Mouse (Mus musculus) limb, embryonic 11.5 days (tissue): ENCODE results near the gene Usp20. TPM values are rescaled to one million over a fixed set of nuclear protein-coding genes. Genes with fewer than 3 reads are reported as not detected.

Experiments used
- ATAC-seq: fragments of 200-750 bp; cut with Nextera tagmentation; 2 replicates; pipeline ENCODE4 v1.8.0; 2017; ENCODE audit warnings: low read depth; ENCODE audit not compliant: insufficient number of reproducible peaks, low FRiP score, low TSS enrichment
- DNase-seq: peaks from one replicate; pipeline ENCODE4 v3.0.0-alpha.2; 2015; ENCODE audit warnings: low spot score
- H3K27ac ChIP-seq: fragments of 300-500 bp; sonication (generic); replicated peaks from 2 replicates; pipeline ENCODE4 v1.5.1; 2014; ENCODE audit warnings: low read depth, mild to moderate bottlenecking, low read length
- H3K27me3 ChIP-seq: fragments of 300-500 bp; sonication (generic); 2 replicates; pipeline ENCODE4 v1.6.1; 2014; ENCODE audit warnings: mild to moderate bottlenecking, low read length, mixed read lengths; ENCODE audit not compliant: control insufficient read depth, insufficient read depth
- H3K36me3 ChIP-seq: fragments of 300-500 bp; sonication (generic); 2 replicates; pipeline ENCODE4 v1.6.1; 2014; ENCODE audit warnings: mild to moderate bottlenecking, low read length, moderate library complexity, mixed read lengths; ENCODE audit not compliant: control insufficient read depth, insufficient read depth
- H3K4me1 ChIP-seq: fragments of 300-500 bp; sonication (generic); 2 replicates; pipeline ENCODE4 v1.6.1; 2014; ENCODE audit warnings: low read length, mixed read lengths; ENCODE audit not compliant: control insufficient read depth, insufficient read depth
- H3K4me2 ChIP-seq: fragments of 300-500 bp; sonication (generic); 2 replicates; pipeline ENCODE4 v1.6.1; 2014; ENCODE audit warnings: low read depth, mild to moderate bottlenecking, moderate library complexity; ENCODE audit not compliant: severe bottlenecking
- H3K4me3 ChIP-seq: fragments of 300-500 bp; sonication (generic); 2 replicates; pipeline ENCODE4 v1.5.1; 2014; ENCODE audit warnings: low read depth, low read length
- H3K9ac ChIP-seq: fragments of 300-500 bp; sonication (generic); 2 replicates; pipeline ENCODE4 v1.6.1; 2014; ENCODE audit warnings: mild to moderate bottlenecking, low read length
- H3K9me3 ChIP-seq: fragments of 300-500 bp; sonication (generic); 2 replicates; pipeline ENCODE4 v1.6.1; 2016; ENCODE audit warnings: low read length; ENCODE audit not compliant: control insufficient read depth
- WGBS: fragments of 180-500 bp; shearing (Covaris S2); extraction: QIAGEN DNeasy Blood & Tissue Kit; methylation state at CpG from one replicate; pipeline ENCODE4 v1.1.7; 2014; 5-methylcytosine and 5-hydroxymethylcytosine counted together
- polyA plus RNA-seq: library from polyadenylated mRNA; unstranded; fragments of >200 nt; fragmentation: Nextera tagmentation; extraction: Ambion mirVana; gene quantifications from 2 replicates; pipeline ENCODE4 v1.2.1, GENCODE M21; 2014

Gene Usp20
- polyA plus RNA-seq, 1 experiment from 2014 or later = 9.6 TPM

GRCm38 (mm10) chr2:30965627-30966026 is 16.5 kb upstream of the Usp20 start:
- no peaks in the 10 kb centered on the region for H3K9me3 ChIP-seq
- no peaks in the 10 kb centered on the region for H3K27me3 ChIP-seq
- WGBS = 96% methylated on average over 8 of the region's 8 CpGs
- ATAC-seq (no peak), DNase-seq (no peak)
- H3K9ac ChIP-seq = no peak overlapping the region
- no peak overlapping the region for H3K4me2 ChIP-seq
- H3K27ac ChIP-seq = no peak overlapping the region
- no peak overlapping the region for H3K4me3 ChIP-seq
- H3K4me1 ChIP-seq = peaks cover 8% of the 10 kb centered on the region
- peaks cover 26% of the 10 kb centered on the region for H3K36me3 ChIP-seq

DNA sequence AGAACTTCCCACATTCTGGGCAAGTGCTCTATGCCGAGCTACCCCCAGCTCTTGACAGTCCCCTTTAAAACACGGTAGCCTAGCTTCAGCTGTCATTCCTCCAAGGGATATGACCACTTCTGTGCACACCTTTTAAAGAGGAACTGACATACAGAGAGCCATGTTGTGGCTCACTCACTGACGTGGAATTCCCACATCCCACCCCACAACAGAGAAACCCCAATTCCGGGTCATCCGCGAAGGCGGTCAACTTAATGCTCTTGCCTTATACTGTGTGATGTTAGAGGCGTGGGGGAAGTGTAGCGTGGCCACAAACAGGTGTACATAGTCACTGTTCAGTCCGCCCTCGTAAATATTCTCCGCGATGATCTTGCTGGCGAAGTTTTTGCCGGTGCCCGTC is 15.3 kb upstream of the Usp20 start:
- H3K9ac ChIP-seq = peak overlapping the region; percentile 89
- ATAC-seq (no peak), DNase-seq (no peak)
- H3K4me1 ChIP-seq = peaks cover 8% of the 10 kb centered on the region
- no peaks in the 10 kb centered on the region for H3K9me3 ChIP-seq
- H3K36me3 ChIP-seq = peaks cover 15% of the 10 kb centered on the region
- peak overlapping the region; percentile 98 for H3K4me3 ChIP-seq
- H3K27ac ChIP-seq = no peak overlapping the region
- peak overlapping the region; percentile 89 for H3K4me2 ChIP-seq
- no peaks in the 10 kb centered on the region for H3K27me3 ChIP-seq
- 27% methylated on average over 16 of the region's 16 CpGs for WGBS

GRCm38 (mm10) chr2:30967352-30968327 is 14.4 kb upstream of the Usp20 start, which contains the start of gene Tor1a:
Gene Tor1a, minus strand, starts transcription at chr2:30967933.
- Histone ChIP-seq H3K9ac (peak within 1 kb of the TSS; percentile 89), H3K9me3 (no peaks in the 10 kb centered on the region), H3K27me3 (no peaks in the 10 kb centered on the region), H3K36me3 (peaks cover 15% of the 10 kb centered on the region), H3K27ac (no peak within 1 kb of the TSS; the same call in 1 of the 2 replicates), H3K4me2 (peak within 1 kb of the TSS; percentile 89), H3K4me1 (peaks cover 8% of the 10 kb centered on the region), H3K4me3 (peak within 1 kb of the TSS; percentile 98)
- ATAC-seq (peak; percentile 88), DNase-seq (peak; percentile 92)
- 2% methylated on average over 59 of the region's 59 CpGs for WGBS

DNA sequence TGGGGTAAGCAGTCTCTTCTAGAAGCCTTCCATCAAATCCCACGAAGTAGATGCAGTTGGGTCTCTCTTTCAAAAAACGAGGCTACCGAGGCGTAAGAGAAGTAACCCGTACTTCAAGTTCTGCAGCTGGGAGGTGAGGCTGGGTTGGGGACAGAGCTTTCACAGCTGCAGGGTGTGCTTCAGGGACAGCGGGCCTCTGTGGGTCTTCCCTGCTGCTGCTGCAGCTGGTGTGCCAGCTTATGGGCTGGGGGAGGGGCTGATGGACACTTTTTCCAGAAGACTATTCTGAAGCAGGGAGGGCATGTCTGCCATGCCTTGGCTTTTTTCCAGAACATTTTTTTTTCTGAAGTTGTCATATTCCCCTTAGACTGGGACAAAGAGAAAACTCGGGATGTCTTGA is 945 bp downstream of the Usp20 start:
- ATAC-seq (no peak), DNase-seq (no peak)
- Histone ChIP-seq H3K4me2 (peak overlapping the region; percentile 70; the same call in 1 of the 2 replicates), H3K4me1 (peaks cover 4% of the 10 kb centered on the region), H3K27me3 (no peaks in the 10 kb centered on the region), H3K27ac (no peak overlapping the region), H3K9me3 (no peaks in the 10 kb centered on the region), H3K36me3 (no peaks in the 10 kb centered on the region; the same call in 1 of the 2 replicates), H3K9ac (no peak overlapping the region), H3K4me3 (peak overlapping the region; percentile 85; the same call in 1 of the 2 replicates)
- WGBS = 47% methylated on average over 7 of the region's 7 CpGs

DNA sequence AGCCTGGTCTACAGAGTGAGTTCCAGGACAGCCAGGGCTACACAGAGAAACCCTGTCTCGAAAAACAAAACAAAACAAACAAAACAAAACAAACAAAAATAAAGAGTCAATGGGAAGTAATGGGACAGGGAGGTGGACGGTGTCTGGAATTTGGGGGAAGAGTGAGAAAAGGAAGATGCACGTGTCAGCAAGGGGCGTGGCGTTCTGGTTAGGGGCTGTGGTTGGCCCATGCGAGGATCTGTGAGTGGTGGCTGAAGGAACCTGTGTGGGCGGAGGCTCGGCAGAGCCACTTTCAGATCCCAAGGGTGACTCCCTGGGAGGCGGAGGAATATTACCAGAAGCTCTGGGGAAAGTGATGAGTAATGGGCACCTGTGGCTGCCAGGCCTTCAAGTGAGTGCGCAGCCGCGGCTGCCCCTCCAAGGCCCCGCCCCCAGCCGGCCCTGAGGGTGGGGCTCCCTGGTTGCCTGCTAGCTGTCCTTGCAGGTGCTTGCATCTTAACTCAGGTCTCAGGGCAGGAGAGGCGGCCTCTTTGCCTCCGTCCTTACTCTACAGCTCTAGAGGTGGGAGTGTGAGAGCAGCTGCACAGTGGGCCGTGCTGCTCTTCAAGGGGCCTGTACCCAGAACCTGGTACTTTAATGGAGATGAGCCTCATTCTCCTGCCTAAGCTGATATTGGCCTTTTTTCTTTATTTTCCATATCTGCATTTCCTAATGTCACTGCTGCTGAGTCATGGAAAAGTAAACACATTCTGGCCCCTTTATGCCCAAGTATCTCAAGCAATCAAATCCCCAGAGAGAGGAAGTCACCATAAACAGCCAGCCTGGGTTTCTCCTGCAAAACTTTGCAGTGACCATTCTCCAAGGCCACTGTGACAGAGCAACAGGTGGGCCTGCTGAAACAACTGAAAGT is 3.3 kb downstream of the Usp20 start:
- Histone ChIP-seq H3K4me3 (no peak overlapping the region), H3K27me3 (no peaks in the 10 kb centered on the region), H3K36me3 (no peaks in the 10 kb centered on the region), H3K9me3 (no peaks in the 10 kb centered on the region), H3K4me2 (no peak overlapping the region), H3K27ac (no peak overlapping the region), H3K4me1 (peaks cover 4% of the 10 kb centered on the region), H3K9ac (no peak overlapping the region)
- peak; percentile 39 for DNase-seq
- ATAC-seq = no peak
- WGBS = 21% methylated on average over 17 of the region's 17 CpGs

- Histone ChIP-seq H3K4me1 (no peaks in the 10 kb centered on the region), H3K36me3 (no peaks in the 10 kb centered on the region), H3K9ac (no peak overlapping the region), H3K4me2 (no peak overlapping the region), H3K27ac (no peak overlapping the region), H3K4me3 (no peak overlapping the region), H3K9me3 (no peaks in the 10 kb centered on the region), H3K27me3 (no peaks in the 10 kb centered on the region)
- 90% methylated on average over 9 of the region's 9 CpGs for WGBS
- DNase-seq (no peak), ATAC-seq (no peak)
These were observed 8.1 kb downstream of the Usp20 start for GRCm38 (mm10) chr2:30990221-30990620.

- no peaks in the 10 kb centered on the region for H3K4me1 ChIP-seq
- no peaks in the 10 kb centered on the region for H3K36me3 ChIP-seq
- 92% methylated on average over 4 of the region's 4 CpGs for WGBS
- DNase-seq (no peak), ATAC-seq (no peak)
- no peak overlapping the region for H3K4me3 ChIP-seq
- no peaks in the 10 kb centered on the region for H3K27me3 ChIP-seq
- no peaks in the 10 kb centered on the region for H3K9me3 ChIP-seq
- H3K9ac ChIP-seq = no peak overlapping the region
- H3K4me2 ChIP-seq = no peak overlapping the region
- H3K27ac ChIP-seq = no peak overlapping the region
These were observed 12.8 kb downstream of the Usp20 start for GRCm38 (mm10) chr2:30994853-30995252.

DNA sequence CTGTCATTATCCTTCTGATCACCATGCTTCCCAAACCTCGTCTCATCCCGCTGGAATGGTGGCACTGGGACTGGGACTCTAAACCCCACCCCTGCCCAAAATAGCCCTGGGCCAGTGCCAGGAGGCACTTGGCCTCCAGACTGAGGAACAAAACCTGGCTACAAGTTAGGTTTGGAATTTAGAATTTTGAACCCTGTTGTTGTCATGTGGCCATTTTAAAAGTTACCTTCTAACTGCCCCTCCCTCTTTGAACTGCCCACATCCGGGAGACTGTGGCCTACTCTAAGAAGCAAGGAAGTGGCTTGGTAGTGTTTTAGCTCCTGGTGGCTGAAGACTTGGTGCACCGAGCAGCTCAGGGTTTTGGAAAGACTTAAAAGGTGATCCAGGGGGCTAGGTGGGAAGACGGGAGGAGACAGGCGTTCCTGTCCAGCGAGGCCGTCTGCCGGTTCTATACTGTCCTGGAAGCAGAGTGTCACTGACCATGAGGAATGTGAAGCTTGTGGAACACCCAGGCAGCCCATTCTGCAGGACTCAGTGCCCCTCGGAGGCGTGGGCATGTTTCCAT is 13.4 kb downstream of the Usp20 start:
- DNase-seq (no peak), ATAC-seq (no peak)
- Histone ChIP-seq H3K27ac (no peak overlapping the region), H3K36me3 (no peaks in the 10 kb centered on the region), H3K9ac (no peak overlapping the region), H3K4me2 (no peak overlapping the region), H3K4me3 (no peak overlapping the region), H3K27me3 (no peaks in the 10 kb centered on the region), H3K4me1 (no peaks in the 10 kb centered on the region), H3K9me3 (no peaks in the 10 kb centered on the region)
- 81% methylated on average over 11 of the region's 11 CpGs for WGBS
